Mouse (Mus musculus) erythroblast, embryonic 14.5 days (primary cell): ENCODE results near the gene Mtmr12.

Experiments
- GATA1 ChIP-seq: IDR thresholded peaks from 2 replicates; pipeline ENCODE4 v1.6.1; 2012; ENCODE audit warnings: low read length, inconsistent platforms, mixed read lengths
- TAL1 ChIP-seq: IDR thresholded peaks from 3 replicates; pipeline ENCODE4 v1.6.1; 2012; ENCODE audit warnings: low read length, inconsistent platforms, mixed read lengths

DNA sequence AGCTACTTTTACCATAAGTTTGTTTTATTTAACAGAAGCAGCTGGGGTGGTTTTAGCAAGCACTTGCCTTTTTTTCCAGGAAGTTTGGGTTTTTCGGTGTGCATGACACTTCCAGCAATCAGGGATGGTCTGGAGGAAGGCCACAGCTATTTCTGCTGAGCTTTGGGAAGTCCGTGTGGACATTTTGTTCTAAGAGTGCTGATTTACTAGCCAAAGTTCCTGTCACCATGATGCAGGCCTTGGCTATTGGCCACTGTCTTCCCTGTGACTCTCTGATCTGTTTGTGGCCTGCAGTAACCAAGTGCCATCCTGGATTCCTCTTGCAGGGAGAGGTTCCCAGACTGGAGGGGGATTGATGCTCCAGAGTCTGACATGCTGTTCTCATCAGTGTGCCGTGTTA, 39.0 kb downstream of the Mtmr12 start:
- TF ChIP-seq TAL1 (no peak), GATA1 (no peak)
